In genomic region chr2:75832781-75833180, GRCm38 (mm10) we compare ENCODE assay signal across 7 mouse cellular contexts. TPM values are rescaled to one million over a fixed set of nuclear protein-coding genes. Genes with fewer than 3 reads are reported as not detected.
DNase-seq lines count a peak whose midpoint lies in the region; ATAC-seq lines count a peak whose summit lies in the region.

No protein-coding gene starts in this region.

- H3K9ac ChIP-seq in embryonic facial prominence, embryonic 12.5 days: peak overlapping the region; percentile 86
- H3K9ac ChIP-seq in limb, embryonic 11.5 days (ENCODE audit: low read length): peak overlapping the region; percentile 94
- peak overlapping the region; percentile 71; the same call in 1 of the 2 replicates for H3K9ac ChIP-seq in stomach, embryonic 15.5 days

- no peaks in the 10 kb centered on the region for H3K9me3 ChIP-seq in embryonic facial prominence, embryonic 12.5 days
- H3K9me3 ChIP-seq in limb, embryonic 11.5 days (ENCODE audit: control insufficient read depth, low read length): no peaks in the 10 kb centered on the region
- H3K9me3 ChIP-seq in stomach, embryonic 15.5 days: no peaks in the 10 kb centered on the region

- no peaks in the 10 kb centered on the region for H3K27me3 ChIP-seq in embryonic facial prominence, embryonic 12.5 days
- no peaks in the 10 kb centered on the region for H3K27me3 ChIP-seq in limb, embryonic 11.5 days (ENCODE audit: control insufficient read depth, insufficient read depth, low read length)
- H3K27me3 ChIP-seq in stomach, embryonic 15.5 days (replicated peaks): no peaks in the 10 kb centered on the region

- no peak overlapping the region; the same call in 1 of the 2 replicates for H3K27ac ChIP-seq in embryonic facial prominence, embryonic 12.5 days
- H3K27ac ChIP-seq in limb, embryonic 11.5 days (replicated peaks; ENCODE audit: low read depth, low read length): no peak overlapping the region
- H3K27ac ChIP-seq in stomach, embryonic 15.5 days: peak overlapping the region; percentile 80; the same call in 1 of the 2 replicates

- no peak for ATAC-seq in embryonic facial prominence, embryonic 12.5 days (ENCODE audit: insufficient number of reproducible peaks, insufficient read depth, low FRiP score, low TSS enrichment)
- no peak for ATAC-seq in limb, embryonic 11.5 days (ENCODE audit: insufficient number of reproducible peaks, low FRiP score, low TSS enrichment, low read depth)
- ATAC-seq in stomach, embryonic 15.5 days (ENCODE audit: insufficient read depth, low FRiP score, low read depth): no peak

- 0% methylated on average over 5 of the region's 5 CpGs for WGBS in embryonic facial prominence, embryonic 12.5 days
- 1% methylated on average over 5 of the region's 5 CpGs for WGBS in limb, embryonic 11.5 days
- WGBS in stomach, embryonic 15.5 days: 2% methylated on average over 5 of the region's 5 CpGs

- H3K4me2 ChIP-seq in embryonic facial prominence, embryonic 12.5 days (replicated peaks): peak overlapping the region; percentile 80
- peak overlapping the region; percentile 57 for H3K4me2 ChIP-seq in limb, embryonic 11.5 days (ENCODE audit: low read depth, severe bottlenecking)
- H3K4me2 ChIP-seq in stomach, embryonic 15.5 days: peak overlapping the region; percentile 76

- peaks cover 19% of the 10 kb centered on the region for H3K4me1 ChIP-seq in embryonic facial prominence, embryonic 12.5 days
- peaks cover 12% of the 10 kb centered on the region for H3K4me1 ChIP-seq in limb, embryonic 11.5 days (ENCODE audit: control insufficient read depth, insufficient read depth, low read length)
- H3K4me1 ChIP-seq in stomach, embryonic 15.5 days: peaks cover 14% of the 10 kb centered on the region

- DNase-seq in retina, embryonic 14.5 days (ENCODE audit: low spot score): peak; percentile 11
- no peak for DNase-seq in retina, postnatal 1 day
- no peak for DNase-seq in limb, embryonic 11.5 days (ENCODE audit: low spot score)
- no peak for DNase-seq in spleen, postnatal 36 days (ENCODE audit: low spot score in 2 of 2)
- no peak for DNase-seq in urinary bladder, postnatal 4 days (ENCODE audit: low spot score in 2 of 2)

- no peaks in the 10 kb centered on the region for H3K36me3 ChIP-seq in embryonic facial prominence, embryonic 12.5 days
- no peaks in the 10 kb centered on the region for H3K36me3 ChIP-seq in limb, embryonic 11.5 days (ENCODE audit: control insufficient read depth, insufficient read depth, low read length)
- no peaks in the 10 kb centered on the region for H3K36me3 ChIP-seq in stomach, embryonic 15.5 days

- H3K4me3 ChIP-seq in embryonic facial prominence, embryonic 12.5 days: peak overlapping the region; percentile 88
- H3K4me3 ChIP-seq in limb, embryonic 11.5 days (ENCODE audit: low read depth, low read length): peak overlapping the region; percentile 85
- H3K4me3 ChIP-seq in stomach, embryonic 15.5 days (replicated peaks): peak overlapping the region; percentile 88

RNA-seq across cellular contexts. Expression of gene Agps, which starts 0.8 kb away (rescaled TPM):
- polyA plus RNA-seq in embryonic facial prominence, embryonic 12.5 days (2016; fragmentation: Nextera tagmentation; extraction: Ambion mirVana): 46.6 and 47.8 TPM in 2 replicates
- 39.1 and 49.3 TPM in 2 replicates for polyA plus RNA-seq in limb, embryonic 11.5 days (2014; fragmentation: Nextera tagmentation; extraction: Ambion mirVana)
- polyA plus RNA-seq in stomach, embryonic 15.5 days (2015; fragmentation: Nextera tagmentation; extraction: Ambion mirVana): 29.8 and 35.5 TPM in 2 replicates
